Mouse (Mus musculus): Measurements from ENCODE around the gene Zdhhc14.

DNA sequence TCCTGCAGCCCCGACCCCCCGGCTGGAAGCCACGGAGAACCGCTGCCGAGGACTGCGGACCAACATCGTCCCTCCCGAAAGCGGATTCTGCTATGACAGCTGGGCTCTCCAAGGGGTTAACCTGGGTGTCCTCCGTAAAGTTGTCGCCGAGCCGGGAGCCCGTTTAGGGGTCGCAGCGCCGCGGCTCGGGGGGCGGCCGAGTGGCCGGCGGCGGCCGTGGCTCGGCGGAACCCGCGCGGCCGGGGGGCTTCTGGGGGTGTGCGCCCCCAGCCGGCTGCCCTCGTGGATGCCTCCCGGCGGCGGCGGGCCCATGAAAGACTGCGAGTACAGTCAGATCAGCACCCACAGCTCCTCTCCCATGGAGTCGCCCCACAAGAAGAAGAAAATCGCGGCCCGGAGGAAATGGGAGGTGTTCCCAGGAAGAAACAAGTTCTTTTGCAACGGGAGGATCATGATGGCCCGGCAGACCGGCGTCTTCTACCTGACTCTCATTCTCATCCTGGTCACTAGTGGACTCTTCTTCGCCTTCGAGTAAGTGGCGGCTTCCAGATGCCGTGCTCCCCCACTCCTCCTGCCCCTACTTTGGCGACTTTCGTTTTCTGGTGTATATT is 909 bp downstream of the Zdhhc14 start:
- TF ChIP-seq CTCF (IDR thresholded peaks at IDR 0.05; ENCODE audit: extremely low read depth, insufficient read depth, insufficient read length, insufficient replicate concordance) (no peak), POLR2A (IDR thresholded peaks at IDR 0.05; ENCODE audit: low read depth, low read length) (no peak)

Measured in spleen, adult 2 months (tissue).